Mouse (Mus musculus) heart, postnatal 0 days (tissue): Measurements from ENCODE around the gene Wnk4. TPM values are rescaled to one million over a fixed set of nuclear protein-coding genes. Genes with fewer than 3 reads are reported as not detected.

ENCODE experiments used
- ATAC-seq: fragments of 200-750 bp; cut with Nextera tagmentation; 2 replicates; pipeline ENCODE4 v1.8.0; 2017; ENCODE audit warnings: low read depth, moderate number of reproducible peaks, moderate library complexity; ENCODE audit not compliant: insufficient read depth
- DNase-seq: peaks from one replicate; pipeline ENCODE4 v3.0.0-alpha.2; 2016; ENCODE audit warnings: low spot score
- H3K27ac ChIP-seq: fragments of 300-500 bp; sonication (generic); 2 replicates; pipeline ENCODE4 v1.5.1; 2014; ENCODE audit warnings: low read depth, mild to moderate bottlenecking
- H3K27me3 ChIP-seq: fragments of 300-500 bp; sonication (generic); 2 replicates; pipeline ENCODE4 v1.6.1; 2014; ENCODE audit warnings: low read length, mixed read lengths; ENCODE audit not compliant: control insufficient read depth, insufficient read depth
- H3K36me3 ChIP-seq: fragments of 300-500 bp; sonication (generic); replicated peaks from 2 replicates; pipeline ENCODE4 v1.6.1; 2014; ENCODE audit warnings: low read length, mixed read lengths; ENCODE audit not compliant: control insufficient read depth, insufficient read depth
- H3K4me1 ChIP-seq: fragments of 300-500 bp; sonication (generic); 2 replicates; pipeline ENCODE4 v1.6.1; 2014; ENCODE audit warnings: antibody characterized with exemption; ENCODE audit not compliant: control insufficient read depth, insufficient read depth
- H3K4me2 ChIP-seq: fragments of 300-500 bp; sonication (generic); 2 replicates; pipeline ENCODE4 v1.6.1; 2014; ENCODE audit warnings: low read depth, mild to moderate bottlenecking, low read length, moderate library complexity
- H3K4me3 ChIP-seq: fragments of 300-500 bp; sonication (generic); 2 replicates; pipeline ENCODE4 v1.5.1; 2014; ENCODE audit warnings: low read depth, low read length
- H3K9ac ChIP-seq: fragments of 300-500 bp; sonication (generic); replicated peaks from 2 replicates; pipeline ENCODE4 v1.6.1; 2014; ENCODE audit warnings: low read depth, low read length, mixed read lengths
- H3K9me3 ChIP-seq: fragments of 300-500 bp; sonication (generic); replicated peaks from 2 replicates; pipeline ENCODE4 v1.6.1; 2016; ENCODE audit warnings: low read length; ENCODE audit not compliant: control insufficient read depth
- CTCF ChIP-seq: IDR thresholded peaks from 2 replicates; pipeline ENCODE4 v1.5.1; 2016; ENCODE audit warnings: antibody characterized with exemption, control low read depth, low read depth
- EP300 ChIP-seq: IDR thresholded peaks from 2 replicates; pipeline ENCODE4 v1.6.1; 2016; ENCODE audit warnings: antibody characterized with exemption, low read depth
- WGBS: fragments of 180-500 bp; shearing (Covaris S2); extraction: QIAGEN DNeasy Blood & Tissue Kit; methylation state at CpG from one replicate; pipeline ENCODE4 v1.1.7; 2014; 5-methylcytosine and 5-hydroxymethylcytosine counted together
- polyA plus RNA-seq: library from polyadenylated mRNA; unstranded; fragments of >200 nt; fragmentation: Nextera tagmentation; extraction: Ambion mirVana; gene quantifications from 2 replicates; pipeline ENCODE4 v1.2.1, GENCODE M21; 2015
- total RNA-seq: library from RNA; depleted of rRNA; stranded (reverse); fragments of >200 nt; gene quantifications from 2 replicates; pipeline ENCODE4 v1.2.3, GENCODE M21; 2014; ENCODE audit warnings: low replicate concordance; rRNA removed

Wnk4 gene
- 2.0 and 3.2 TPM in 2 replicates for total RNA-seq
- polyA plus RNA-seq = 3.8 and 4.0 TPM in 2 replicates

DNA sequence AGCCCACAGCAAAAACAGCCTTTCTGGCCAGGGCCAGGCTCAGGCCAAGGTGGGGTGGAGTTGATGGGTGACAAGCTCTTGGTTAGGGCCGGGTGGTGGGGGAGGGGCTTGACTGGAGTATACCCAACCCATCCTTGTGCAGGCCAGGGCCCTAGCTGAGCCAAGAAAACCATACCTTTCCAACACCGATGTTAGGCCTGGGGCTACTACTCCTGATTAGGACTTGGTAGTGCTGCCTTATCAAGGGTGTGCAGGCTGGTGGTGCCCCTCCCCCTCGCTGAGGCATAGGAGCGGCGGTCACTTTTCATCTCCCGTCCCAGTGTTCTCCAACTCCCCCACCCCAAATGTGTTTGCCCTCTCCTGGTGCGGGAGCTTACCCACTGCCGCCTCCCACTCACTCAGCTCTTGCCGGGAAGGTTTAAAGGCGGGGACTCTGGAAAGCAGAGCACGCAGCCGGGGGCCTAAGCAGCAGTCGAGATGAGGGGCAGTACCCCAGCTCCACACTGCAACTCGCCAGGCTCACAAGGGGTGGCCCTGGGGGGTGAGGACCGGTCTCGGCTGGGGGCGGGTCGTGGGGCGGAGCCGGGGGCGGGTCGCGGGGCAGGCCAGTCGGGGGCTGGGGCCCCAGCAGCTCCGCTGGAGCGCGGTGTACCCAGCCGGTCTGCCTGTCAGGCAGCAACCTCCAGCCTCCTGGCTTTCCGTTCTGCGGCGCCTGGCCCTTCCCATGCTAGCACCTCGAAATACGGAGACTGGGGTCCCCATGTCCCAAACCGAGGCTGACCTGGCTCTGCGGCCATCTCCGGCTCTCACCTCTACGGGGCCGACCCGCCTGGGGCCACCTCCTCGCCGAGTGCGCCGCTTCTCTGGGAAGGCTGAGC, at the start of gene Wnk4:
TSS of gene Wnk4 (plus strand) at position 620 of the 878 bp plus-strand sequence.
- DNase-seq (peak; percentile 53), ATAC-seq (peak; percentile 42)
- Histone ChIP-seq H3K27ac (peak within 1 kb of the TSS; percentile 82), H3K4me1 (peaks cover 43% of the 10 kb centered on the region), H3K4me2 (peak within 1 kb of the TSS; percentile 90), H3K9ac (peak within 1 kb of the TSS; percentile 65), H3K9me3 (no peaks in the 10 kb centered on the region), H3K4me3 (peak within 1 kb of the TSS; percentile 58), H3K36me3 (peaks cover 22% of the 10 kb centered on the region; the same call in 1 of the 2 replicates), H3K27me3 (peaks cover 30% of the 10 kb centered on the region)
- WGBS = 2% methylated on average over 41 of the region's 43 CpGs
- TF ChIP-seq EP300 = no peak
- no peak for TF ChIP-seq CTCF

GRCm38 (mm10) chr11:101211970-101212369, 48.4 kb upstream of the Wnk4 start:
- H3K4me2 ChIP-seq = no peak overlapping the region
- H3K4me3 ChIP-seq = no peak overlapping the region
- H3K9me3 ChIP-seq = no peaks in the 10 kb centered on the region
- peak; percentile 84 for ATAC-seq
- no peak overlapping the region for H3K9ac ChIP-seq
- TF ChIP-seq EP300 (no peak; the same call in 1 of the 2 replicates), CTCF (peak; percentile 78)
- H3K27ac ChIP-seq = no peak overlapping the region
- DNase-seq = peak; percentile 88
- no peaks in the 10 kb centered on the region for H3K27me3 ChIP-seq
- H3K36me3 ChIP-seq = peaks cover 68% of the 10 kb centered on the region
- 27% methylated on average over 3 of the region's 3 CpGs for WGBS
- no peaks in the 10 kb centered on the region for H3K4me1 ChIP-seq

DNA sequence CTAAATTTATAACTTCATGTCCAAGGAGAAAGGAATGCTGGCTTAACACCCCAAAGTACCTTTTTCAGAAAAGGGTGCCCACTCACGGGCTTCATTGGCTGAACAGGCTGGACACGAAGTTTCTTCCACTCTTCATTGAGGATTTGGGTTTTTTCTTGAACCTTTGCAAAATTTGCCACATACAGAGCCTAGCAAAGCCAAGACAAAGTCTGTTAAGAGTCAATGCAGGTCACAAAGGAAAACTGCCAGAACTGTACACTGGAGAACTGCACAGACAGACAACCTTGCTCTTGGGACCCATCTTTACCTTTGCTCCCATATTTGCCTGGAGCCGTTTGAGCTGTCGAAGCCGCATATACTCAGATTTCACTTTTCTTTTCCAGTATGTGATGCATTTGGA, 43.4 kb upstream of the Wnk4 start:
- Histone ChIP-seq H3K27me3 (no peaks in the 10 kb centered on the region), H3K36me3 (peaks cover 48% of the 10 kb centered on the region), H3K4me2 (no peak overlapping the region), H3K9me3 (no peaks in the 10 kb centered on the region), H3K9ac (no peak overlapping the region), H3K4me1 (no peaks in the 10 kb centered on the region; the same call in 1 of the 2 replicates), H3K4me3 (no peak overlapping the region), H3K27ac (no peak overlapping the region)
- DNase-seq (no peak), ATAC-seq (no peak)
- TF ChIP-seq CTCF (no peak), EP300 (no peak)
- 90% methylated on average over 5 of the region's 5 CpGs for WGBS

DNA sequence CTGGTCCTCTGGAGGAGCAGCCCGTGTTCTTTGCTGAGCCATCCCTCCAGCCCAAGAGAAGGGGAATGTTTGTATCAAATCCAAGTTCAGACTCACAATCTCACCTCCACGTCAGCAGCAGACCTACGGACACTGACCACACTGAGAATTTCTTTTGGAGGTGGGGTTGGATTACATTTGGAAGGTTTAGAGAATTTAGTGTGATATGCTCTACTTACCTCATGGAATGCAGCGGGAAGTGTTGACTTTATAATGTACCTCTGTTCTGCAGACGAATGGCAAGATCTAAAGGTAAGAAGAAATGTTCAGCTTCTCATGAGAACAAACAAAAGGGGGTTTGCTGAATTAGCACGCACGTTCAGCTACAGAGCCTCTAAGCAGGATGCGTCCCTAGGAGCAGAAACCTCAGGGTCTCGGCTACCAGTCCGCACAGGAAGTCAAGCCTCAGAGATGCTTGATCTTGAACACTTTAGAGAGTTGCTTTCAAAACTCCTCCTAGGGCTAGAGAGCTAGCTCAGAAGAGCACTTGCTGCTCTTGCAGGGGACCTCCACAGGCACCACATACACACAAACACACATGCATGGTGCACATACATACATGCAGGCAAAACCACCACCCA, 41.8 kb upstream of the Wnk4 start:
- Histone ChIP-seq H3K9ac (no peak overlapping the region), H3K27me3 (no peaks in the 10 kb centered on the region), H3K27ac (no peak overlapping the region), H3K4me2 (no peak overlapping the region), H3K4me1 (no peaks in the 10 kb centered on the region; the same call in 1 of the 2 replicates), H3K9me3 (no peaks in the 10 kb centered on the region), H3K4me3 (no peak overlapping the region), H3K36me3 (peaks cover 45% of the 10 kb centered on the region)
- WGBS = 77% methylated on average over 10 of the region's 10 CpGs
- ATAC-seq (no peak), DNase-seq (no peak)
- TF ChIP-seq CTCF = no peak
- no peak for TF ChIP-seq EP300

GRCm38 (mm10) chr11:101220853-101221252, 39.5 kb upstream of the Wnk4 start:
- no peaks in the 10 kb centered on the region for H3K27me3 ChIP-seq
- H3K36me3 ChIP-seq = peaks cover 22% of the 10 kb centered on the region
- ATAC-seq (no peak; the same call in 1 of the 2 replicates), DNase-seq (no peak)
- peak overlapping the region; percentile 70 for H3K27ac ChIP-seq
- H3K4me3 ChIP-seq = no peak overlapping the region
- H3K9me3 ChIP-seq = no peaks in the 10 kb centered on the region
- WGBS = 40% methylated on average over 2 of the region's 2 CpGs
- no peaks in the 10 kb centered on the region; the same call in 1 of the 2 replicates for H3K4me1 ChIP-seq
- no peak for TF ChIP-seq EP300
- TF ChIP-seq CTCF = no peak
- no peak overlapping the region for H3K4me2 ChIP-seq
- H3K9ac ChIP-seq = no peak overlapping the region
